Mouse (Mus musculus) cortical plate, adult 2 months (tissue): Measurements from ENCODE around the gene Wdr83. TPM values are rescaled to one million over a fixed set of nuclear protein-coding genes. Genes with fewer than 3 reads are reported as not detected.

Experiments
- H3K27ac ChIP-seq: fragments of 200-500 bp; 2 replicates; pipeline ENCODE4 v1.5.1; 2012; ENCODE audit warnings: low read length, control low read depth, inconsistent platforms; ENCODE audit not compliant: insufficient read depth
- H3K4me1 ChIP-seq: fragments of 200-500 bp; 2 replicates; pipeline ENCODE4 v1.6.1; 2011; ENCODE audit warnings: low read length; ENCODE audit not compliant: control insufficient read depth, insufficient read depth
- H3K4me3 ChIP-seq: fragments of 200-500 bp; 2 replicates; pipeline ENCODE4 v1.5.1; 2011; ENCODE audit warnings: mild to moderate bottlenecking, low read length, control low read depth; ENCODE audit not compliant: insufficient read depth
- CTCF ChIP-seq: fragments of 200-500 bp; IDR thresholded peaks from 2 replicates; pipeline ENCODE4 v1.5.1; 2011; ENCODE audit warnings: mild to moderate bottlenecking, control low read depth, low read length; ENCODE audit not compliant: insufficient read depth; ENCODE audit errors: extremely low read depth
- POLR2A ChIP-seq: fragments of 200-500 bp; IDR thresholded peaks from 2 replicates; pipeline ENCODE4 v1.6.1; 2011; ENCODE audit warnings: mild to moderate bottlenecking, low read length, control low read depth; ENCODE audit not compliant: insufficient read depth; ENCODE audit errors: extremely low read depth
- polyA plus RNA-seq: library from polyadenylated mRNA; depleted of rRNA; stranded (reverse); fragments of >200 nt; gene quantifications from 2 replicates; pipeline ENCODE4 v1.2.3, GENCODE M21; 2012

Wdr83 gene
- polyA plus RNA-seq, 1 experiment = 54.7 TPM

GRCm38 (mm10) chr8:85080532-85081215 lies 432 bp downstream of the Wdr83 start, which contains the start of gene Wdr83os:
Gene Wdr83os, plus strand, starts transcription at chr8:85080740.
- peak within 1 kb of the TSS; percentile 81 for H3K4me3 ChIP-seq
- TF ChIP-seq CTCF (no peak), POLR2A (no peak)
- peak within 1 kb of the TSS; percentile 20; the same call in 1 of the 2 replicates for H3K27ac ChIP-seq
- H3K4me1 ChIP-seq = peaks cover 9% of the 10 kb centered on the region

- Histone ChIP-seq H3K27ac (peak overlapping the region; percentile 20; the same call in 1 of the 2 replicates), H3K4me1 (peaks cover 9% of the 10 kb centered on the region), H3K4me3 (peak overlapping the region; percentile 81)
- TF ChIP-seq POLR2A (no peak), CTCF (no peak)
Observed at GRCm38 (mm10) chr8:85080214-85080531, 933 bp downstream of the Wdr83 start.

- Histone ChIP-seq H3K4me3 (no peak overlapping the region), H3K27ac (no peak overlapping the region), H3K4me1 (peaks cover 7% of the 10 kb centered on the region)
- TF ChIP-seq CTCF (peak; percentile 94), POLR2A (no peak)
Observed at GRCm38 (mm10) chr8:85076993-85077392, 4.1 kb downstream of the Wdr83 start.

- Histone ChIP-seq H3K4me3 (no peak overlapping the region), H3K4me1 (peaks cover 4% of the 10 kb centered on the region; the same call in 1 of the 2 replicates), H3K27ac (no peak overlapping the region)
- TF ChIP-seq CTCF (peak; percentile 35; the same call in 1 of the 2 replicates), POLR2A (no peak)
Observed at GRCm38 (mm10) chr8:85076001-85076400, 5.1 kb downstream of the Wdr83 start.

GRCm38 (mm10) chr8:85074617-85075016 lies 6.5 kb downstream of the Wdr83 start:
- H3K4me1 ChIP-seq = peaks cover under 1% of the 10 kb centered on the region; the same call in 1 of the 2 replicates
- H3K27ac ChIP-seq = no peak overlapping the region
- TF ChIP-seq CTCF (no peak), POLR2A (no peak)
- H3K4me3 ChIP-seq = no peak overlapping the region

- H3K27ac ChIP-seq = no peak overlapping the region
- no peak overlapping the region for H3K4me3 ChIP-seq
Observed at GRCm38 (mm10) chr8:85074167-85074566, 6.9 kb downstream of the Wdr83 start.

GRCm38 (mm10) chr8:85073041-85073612 lies 8.0 kb downstream of the Wdr83 start:
- TF ChIP-seq POLR2A = no peak
- TF ChIP-seq CTCF = no peak
- no peak overlapping the region; the same call in 1 of the 2 replicates for H3K4me3 ChIP-seq
- H3K4me1 ChIP-seq = no peaks in the 10 kb centered on the region
- no peak overlapping the region for H3K27ac ChIP-seq

More at GRCm38 (mm10) chr8:85074167-85074566, 6.9 kb downstream of the Wdr83 start:
- no peaks in the 10 kb centered on the region for H3K4me1 ChIP-seq
- TF ChIP-seq POLR2A (peak; percentile 23; the same call in 1 of the 2 replicates), CTCF (no peak)

GRCm38 (mm10) chr8:85072364-85072929 lies 8.7 kb downstream of the Wdr83 start:
- no peaks in the 10 kb centered on the region for H3K4me1 ChIP-seq
- H3K4me3 ChIP-seq = peak overlapping the region; percentile 81
- 0 out of 2 replicates have a peak overlapping the region, but pooled peaks have one; percentile 8 for H3K27ac ChIP-seq
- TF ChIP-seq POLR2A = no peak
- no peak for TF ChIP-seq CTCF

- Histone ChIP-seq H3K27ac (peak within 1 kb of the TSS; percentile 96), H3K4me3 (peak within 1 kb of the TSS; percentile 81), H3K4me1 (no peaks in the 10 kb centered on the region)
- TF ChIP-seq POLR2A (peak; percentile 42; the same call in 1 of the 2 replicates), CTCF (no peak)
Observed at GRCm38 (mm10) chr8:85071514-85072281, 9.4 kb downstream of the Wdr83 start, which contains the start of gene Dhps. Gene Dhps, plus strand, starts transcription at chr8:85071757.
